Mouse (Mus musculus): ENCODE data around the gene Dpp10. TPM values are rescaled to one million over a fixed set of nuclear protein-coding genes. Genes with fewer than 3 reads are reported as not detected.

The Dpp10 gene
- polyA plus RNA-seq, 1 experiment = 51.7 TPM

DNA sequence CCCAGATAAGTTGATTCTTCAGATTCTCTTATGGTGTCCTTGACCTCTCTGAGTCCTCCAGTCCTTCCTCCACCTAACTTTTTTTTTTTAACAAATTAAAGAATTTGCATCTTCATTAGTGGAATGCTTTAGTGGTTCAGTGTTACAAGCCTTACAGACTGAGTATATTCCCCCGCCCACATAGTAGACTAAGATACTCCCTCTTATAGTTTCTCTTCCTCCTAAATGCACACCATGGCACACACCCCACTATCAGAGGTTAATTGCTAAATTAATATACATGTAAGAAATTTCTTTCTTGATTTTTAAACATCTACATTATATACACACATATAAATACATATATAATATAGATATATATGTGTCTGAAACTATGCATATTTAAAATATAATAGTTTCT lies 104.5 kb downstream of the Dpp10 start:
- TF ChIP-seq CTCF (IDR thresholded peaks at IDR 0.05; ENCODE audit: borderline replicate concordance, insufficient read depth, low read depth, low read length) (no peak), POLR2A (IDR thresholded peaks at IDR 0.05; ENCODE audit: borderline replicate concordance, insufficient read depth, low read length) (no peak)
- no peak for DNase-seq
- Histone ChIP-seq H3K4me1 (ENCODE audit: control insufficient read depth, insufficient read depth, low read length) (no peaks in the 10 kb centered on the region), H3K27me3 (ENCODE audit: control insufficient read depth, insufficient read depth, low read length) (no peaks in the 10 kb centered on the region), H3K27ac (ENCODE audit: insufficient read depth, low read length) (no peak overlapping the region), H3K4me3 (replicated peaks; ENCODE audit: insufficient read depth, low read depth, low read length) (no peak overlapping the region)
- 95% methylated on average over 1 of the region's 1 CpGs for WGBS

GRCm38 (mm10) chr1:123933812-123934727 lies 111.3 kb downstream of the Dpp10 start:
- TF ChIP-seq CTCF (IDR thresholded peaks at IDR 0.05; ENCODE audit: borderline replicate concordance, insufficient read depth, low read depth, low read length) = no peak
- TF ChIP-seq POLR2A (IDR thresholded peaks at IDR 0.05; ENCODE audit: borderline replicate concordance, insufficient read depth, low read length) = no peak
- DNase-seq = no peak

GRCm38 (mm10) chr1:123928003-123928370 lies 117.4 kb downstream of the Dpp10 start:
- WGBS = 73% methylated on average over 3 of the region's 3 CpGs
- H3K4me1 ChIP-seq (ENCODE audit: control insufficient read depth, insufficient read depth, low read length) = peaks cover 4% of the 10 kb centered on the region; the same call in 1 of the 2 replicates
- no peaks in the 10 kb centered on the region for H3K27me3 ChIP-seq (ENCODE audit: control insufficient read depth, insufficient read depth, low read length)
- H3K4me3 ChIP-seq (replicated peaks; ENCODE audit: insufficient read depth, low read depth, low read length) = no peak overlapping the region
- H3K27ac ChIP-seq (ENCODE audit: insufficient read depth, low read length) = no peak overlapping the region
- TF ChIP-seq CTCF (IDR thresholded peaks at IDR 0.05; ENCODE audit: borderline replicate concordance, insufficient read depth, low read depth, low read length) (no peak), POLR2A (IDR thresholded peaks at IDR 0.05; ENCODE audit: borderline replicate concordance, insufficient read depth, low read length) (no peak)
- DNase-seq = no peak

More at GRCm38 (mm10) chr1:123933812-123934727, 111.3 kb downstream of the Dpp10 start:
- Histone ChIP-seq H3K27me3 (ENCODE audit: control insufficient read depth, insufficient read depth, low read length) (no peaks in the 10 kb centered on the region), H3K4me3 (replicated peaks; ENCODE audit: insufficient read depth, low read depth, low read length) (no peak overlapping the region), H3K4me1 (ENCODE audit: control insufficient read depth, insufficient read depth, low read length) (no peaks in the 10 kb centered on the region), H3K27ac (ENCODE audit: insufficient read depth, low read length) (no peak overlapping the region)
- 80% methylated on average over 7 of the region's 7 CpGs for WGBS

DNA sequence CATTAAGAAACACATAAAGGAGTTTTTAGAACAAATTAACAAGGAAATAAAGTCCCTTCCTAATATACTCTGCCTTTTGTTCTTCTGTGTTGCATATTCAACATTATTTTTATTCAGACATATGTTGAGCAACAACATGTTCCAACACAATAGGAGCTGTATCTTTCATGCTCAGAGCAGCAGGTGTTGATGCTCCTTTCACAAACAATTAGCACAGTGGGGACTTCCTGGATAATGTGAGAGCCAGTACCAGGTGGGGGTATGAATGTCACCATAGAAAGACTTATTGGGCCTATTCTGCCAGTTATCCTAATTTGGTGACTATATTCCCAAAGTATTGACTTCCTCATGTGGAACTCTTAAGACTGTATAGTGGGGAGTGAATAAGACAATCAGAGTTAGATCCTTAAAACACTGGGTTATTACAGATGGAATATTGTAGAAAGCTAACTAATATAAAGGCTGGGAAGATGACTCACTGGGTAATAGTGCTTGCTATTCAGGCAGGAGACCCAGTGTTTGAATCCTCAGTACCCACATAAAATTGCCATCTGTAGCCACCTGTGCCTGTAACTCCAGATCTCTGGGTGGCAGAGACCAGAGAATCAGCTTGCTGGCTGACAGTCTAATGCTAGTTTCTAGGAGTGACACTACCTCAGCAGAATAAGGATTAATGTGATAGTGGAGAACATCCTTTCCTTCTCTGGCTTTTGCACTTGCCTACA lies 117.9 kb downstream of the Dpp10 start:
- Histone ChIP-seq H3K27ac (ENCODE audit: insufficient read depth, low read length) (no peak overlapping the region), H3K27me3 (ENCODE audit: control insufficient read depth, insufficient read depth, low read length) (no peaks in the 10 kb centered on the region), H3K4me3 (replicated peaks; ENCODE audit: insufficient read depth, low read depth, low read length) (no peak overlapping the region), H3K4me1 (ENCODE audit: control insufficient read depth, insufficient read depth, low read length) (peaks cover 4% of the 10 kb centered on the region; the same call in 1 of the 2 replicates)
- no peak for TF ChIP-seq POLR2A (IDR thresholded peaks at IDR 0.05; ENCODE audit: borderline replicate concordance, insufficient read depth, low read length)
- DNase-seq = peak in 1 of 2 experiments; percentile 64

DNA sequence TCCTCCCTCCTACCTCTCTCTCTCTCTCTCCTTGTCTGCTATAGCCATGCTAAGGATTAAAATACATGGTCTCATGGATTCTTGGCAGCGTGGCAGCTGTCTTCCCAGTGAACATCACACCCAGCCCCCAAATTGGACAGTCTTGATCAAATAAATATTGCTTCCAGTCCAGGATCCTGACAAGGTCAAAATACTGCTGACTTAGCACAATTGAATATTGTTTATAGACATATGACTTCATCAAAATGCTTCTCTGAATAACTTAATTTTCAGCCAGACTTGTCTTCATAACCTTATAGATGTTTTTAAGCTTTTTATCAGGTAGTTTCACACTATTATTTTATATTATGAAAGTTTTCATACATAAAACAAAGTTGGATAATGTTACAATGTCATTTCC lies 120.5 kb downstream of the Dpp10 start:
- 95% methylated on average over 1 of the region's 1 CpGs for WGBS
- H3K4me1 ChIP-seq (ENCODE audit: control insufficient read depth, insufficient read depth, low read length) = peaks cover 4% of the 10 kb centered on the region; the same call in 1 of the 2 replicates
- H3K4me3 ChIP-seq (replicated peaks; ENCODE audit: insufficient read depth, low read depth, low read length) = no peak overlapping the region
- H3K27me3 ChIP-seq (ENCODE audit: control insufficient read depth, insufficient read depth, low read length) = no peaks in the 10 kb centered on the region
- TF ChIP-seq POLR2A (IDR thresholded peaks at IDR 0.05; ENCODE audit: borderline replicate concordance, insufficient read depth, low read length) (no peak), CTCF (IDR thresholded peaks at IDR 0.05; ENCODE audit: borderline replicate concordance, insufficient read depth, low read depth, low read length) (no peak)
- no peak for DNase-seq
- no peak overlapping the region for H3K27ac ChIP-seq (ENCODE audit: insufficient read depth, low read length)

GRCm38 (mm10) chr1:123923907-123924306 lies 121.5 kb downstream of the Dpp10 start:
- Histone ChIP-seq H3K27me3 (ENCODE audit: control insufficient read depth, insufficient read depth, low read length) (no peaks in the 10 kb centered on the region), H3K4me3 (replicated peaks; ENCODE audit: insufficient read depth, low read depth, low read length) (no peak overlapping the region), H3K27ac (ENCODE audit: insufficient read depth, low read length) (no peak overlapping the region), H3K4me1 (ENCODE audit: control insufficient read depth, insufficient read depth, low read length) (peaks cover 4% of the 10 kb centered on the region; the same call in 1 of the 2 replicates)
- WGBS = 95% methylated on average over 2 of the region's 2 CpGs
- no peak for DNase-seq
- TF ChIP-seq CTCF (IDR thresholded peaks at IDR 0.05; ENCODE audit: borderline replicate concordance, insufficient read depth, low read depth, low read length) = no peak
- TF ChIP-seq POLR2A (IDR thresholded peaks at IDR 0.05; ENCODE audit: borderline replicate concordance, insufficient read depth, low read length) = no peak

DNA sequence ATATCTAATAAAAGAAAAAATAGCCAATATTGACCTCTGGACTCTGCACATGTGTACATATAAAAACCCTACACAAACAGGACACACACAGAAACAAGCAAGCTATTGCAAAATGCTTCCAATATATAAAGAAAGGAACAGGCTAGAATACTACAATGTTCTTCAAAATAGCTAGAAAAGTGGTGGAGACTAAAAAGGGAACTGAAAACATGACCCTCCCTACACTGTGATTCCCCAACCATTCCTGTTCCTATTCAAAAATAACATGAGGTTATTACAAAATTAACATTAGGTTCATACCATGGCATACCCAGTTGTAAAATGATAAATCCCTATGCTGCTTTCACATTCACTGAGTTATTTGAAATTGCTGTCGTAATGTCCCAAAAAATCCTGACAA lies 125.8 kb downstream of the Dpp10 start:
- H3K27ac ChIP-seq (ENCODE audit: insufficient read depth, low read length) = no peak overlapping the region
- WGBS = 94% methylated on average over 1 of the region's 1 CpGs
- no peak overlapping the region for H3K4me3 ChIP-seq (replicated peaks; ENCODE audit: insufficient read depth, low read depth, low read length)
- no peak for DNase-seq
- TF ChIP-seq CTCF (IDR thresholded peaks at IDR 0.05; ENCODE audit: borderline replicate concordance, insufficient read depth, low read depth, low read length) = no peak
- TF ChIP-seq POLR2A (IDR thresholded peaks at IDR 0.05; ENCODE audit: borderline replicate concordance, insufficient read depth, low read length) = no peak
- H3K27me3 ChIP-seq (ENCODE audit: control insufficient read depth, insufficient read depth, low read length) = no peaks in the 10 kb centered on the region
- H3K4me1 ChIP-seq (ENCODE audit: control insufficient read depth, insufficient read depth, low read length) = no peaks in the 10 kb centered on the region; the same call in 1 of the 2 replicates
